Mouse (Mus musculus) stomach, postnatal 0 days (tissue): ENCODE results near the gene Sptan1. TPM values are rescaled to one million over a fixed set of nuclear protein-coding genes. Genes with fewer than 3 reads are reported as not detected.

Experiments used
- ATAC-seq: fragments of 200-750 bp; cut with Nextera tagmentation; 2 replicates; pipeline ENCODE4 v1.8.0; 2017; ENCODE audit not compliant: low FRiP score, low TSS enrichment
- DNase-seq: peaks from one replicate; pipeline ENCODE4 v3.0.0-alpha.2; 2016; ENCODE audit warnings: low spot score
- H3K27ac ChIP-seq: fragments of 300-500 bp; sonication (generic); replicated peaks from 2 replicates; pipeline ENCODE4 v1.5.1; 2014; ENCODE audit warnings: mild to moderate bottlenecking, control low read depth
- H3K27me3 ChIP-seq: fragments of 300-500 bp; sonication (generic); 2 replicates; pipeline ENCODE4 v1.6.1; 2014; ENCODE audit warnings: low read length; ENCODE audit not compliant: control insufficient read depth, insufficient read depth
- H3K36me3 ChIP-seq: fragments of 300-500 bp; sonication (generic); 2 replicates; pipeline ENCODE4 v1.6.1; 2014; ENCODE audit warnings: low read length, mixed read lengths; ENCODE audit not compliant: control insufficient read depth, insufficient read depth
- H3K4me1 ChIP-seq: fragments of 300-500 bp; sonication (generic); replicated peaks from 2 replicates; pipeline ENCODE4 v1.6.1; 2014; ENCODE audit warnings: antibody characterized with exemption; ENCODE audit not compliant: control insufficient read depth, insufficient read depth
- H3K4me2 ChIP-seq: fragments of 300-500 bp; sonication (generic); replicated peaks from 2 replicates; pipeline ENCODE4 v1.6.1; 2014; ENCODE audit warnings: low read depth, mild to moderate bottlenecking, control low read depth, moderate library complexity
- H3K4me3 ChIP-seq: fragments of 300-500 bp; sonication (generic); 2 replicates; pipeline ENCODE4 v1.5.1; 2014; ENCODE audit warnings: low read depth, low read length, control low read depth
- H3K9ac ChIP-seq: fragments of 300-500 bp; sonication (generic); 2 replicates; pipeline ENCODE4 v1.6.1; 2014; ENCODE audit warnings: mild to moderate bottlenecking, low read length, control low read depth, mixed read lengths
- H3K9me3 ChIP-seq: fragments of 300-500 bp; sonication (generic); 2 replicates; pipeline ENCODE4 v1.6.1; 2016; ENCODE audit warnings: low read length; ENCODE audit not compliant: control insufficient read depth
- CTCF ChIP-seq: IDR thresholded peaks from 2 replicates; pipeline ENCODE4 v1.5.1; 2016; ENCODE audit warnings: antibody characterized with exemption, low read depth, mild to moderate bottlenecking, moderate library complexity
- EP300 ChIP-seq: optimal IDR thresholded peaks from 2 replicates; pipeline ENCODE3; 2016; ENCODE audit warnings: antibody characterized with exemption
- WGBS: fragments of 180-500 bp; shearing (Covaris S2); extraction: QIAGEN DNeasy Blood & Tissue Kit; methylation state at CpG from one replicate; pipeline ENCODE4 v1.1.7; 2014; 5-methylcytosine and 5-hydroxymethylcytosine counted together
- microRNA-seq: library from miRNA; unstranded; fragments of <30 nt; microRNA quantifications from one replicate; pipeline ENCODE4, GENCODE M21; 2016
- polyA plus RNA-seq: library from polyadenylated mRNA; unstranded; fragments of >200 nt; fragmentation: Nextera tagmentation; extraction: Ambion mirVana; gene quantifications from 2 replicates; pipeline ENCODE4 v1.2.1, GENCODE M21; 2015

Gene Sptan1
- polyA plus RNA-seq, 1 experiment from 2014 or later = 44.2 TPM

DNA sequence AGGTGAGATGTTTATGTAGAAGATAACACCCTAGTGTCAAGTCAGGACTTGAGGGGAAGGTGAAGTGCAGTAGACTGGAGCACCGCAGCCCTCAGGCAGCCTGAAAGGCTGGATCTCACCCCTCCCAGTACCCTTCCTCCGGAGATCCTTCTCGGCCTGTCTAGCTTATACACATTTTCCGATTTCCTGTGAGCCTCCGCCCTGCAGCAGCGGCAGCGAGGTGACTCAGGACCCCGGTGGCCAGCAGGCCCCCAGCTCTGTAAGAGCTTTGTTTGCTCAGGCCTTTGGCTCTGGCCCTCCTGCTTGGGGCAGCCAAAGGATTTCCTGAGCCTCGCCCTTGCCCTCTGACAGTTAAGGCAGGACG lies 113.0 kb downstream of the Sptan1 start:
- Histone ChIP-seq H3K4me1 (peaks cover 4% of the 10 kb centered on the region; the same call in 1 of the 2 replicates), H3K9me3 (no peaks in the 10 kb centered on the region), H3K4me3 (no peak overlapping the region; the same call in 1 of the 2 replicates), H3K4me2 (peak overlapping the region; percentile 98), H3K36me3 (peaks cover 1% of the 10 kb centered on the region; the same call in 1 of the 2 replicates), H3K27me3 (no peaks in the 10 kb centered on the region), H3K27ac (peak overlapping the region; percentile 78), H3K9ac (peak overlapping the region; percentile 35)
- TF ChIP-seq CTCF = no peak
- TF ChIP-seq EP300 = no peak
- DNase-seq (no peak), ATAC-seq (no peak; the same call in 1 of the 2 replicates)
- 11% methylated on average over 10 of the region's 10 CpGs for WGBS

DNA sequence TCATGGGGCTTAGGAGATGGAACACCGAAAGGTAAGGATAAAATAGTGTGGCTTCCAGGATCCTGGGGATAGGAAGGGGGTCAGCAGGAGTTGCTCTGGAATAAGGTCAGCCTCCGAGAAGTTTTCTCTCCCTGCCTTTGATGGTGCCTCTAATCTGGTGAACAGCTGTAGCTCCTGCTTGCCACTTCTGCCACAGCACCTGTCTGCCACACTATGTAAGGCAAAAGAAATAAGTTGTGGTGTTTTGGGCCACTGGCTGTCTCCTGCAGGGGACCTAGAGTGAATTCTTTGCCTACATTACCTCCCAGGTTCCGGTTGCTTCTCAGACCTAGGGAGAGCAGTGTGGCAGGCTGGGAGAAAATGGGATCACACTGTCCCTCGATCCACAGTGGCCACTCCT lies 113.4 kb downstream of the Sptan1 start:
- ATAC-seq (no peak), DNase-seq (no peak)
- no peaks in the 10 kb centered on the region for H3K36me3 ChIP-seq
- H3K27me3 ChIP-seq = no peaks in the 10 kb centered on the region
- H3K4me1 ChIP-seq = peaks cover 4% of the 10 kb centered on the region; the same call in 1 of the 2 replicates
- no peaks in the 10 kb centered on the region for H3K9me3 ChIP-seq
- H3K9ac ChIP-seq = peak overlapping the region; percentile 35; the same call in 1 of the 2 replicates
- H3K4me3 ChIP-seq = no peak overlapping the region
- 73% methylated on average over 4 of the region's 4 CpGs for WGBS
- TF ChIP-seq CTCF (no peak), EP300 (no peak)
- peak overlapping the region; percentile 78 for H3K27ac ChIP-seq
- peak overlapping the region; percentile 98; the same call in 1 of the 2 replicates for H3K4me2 ChIP-seq

DNA sequence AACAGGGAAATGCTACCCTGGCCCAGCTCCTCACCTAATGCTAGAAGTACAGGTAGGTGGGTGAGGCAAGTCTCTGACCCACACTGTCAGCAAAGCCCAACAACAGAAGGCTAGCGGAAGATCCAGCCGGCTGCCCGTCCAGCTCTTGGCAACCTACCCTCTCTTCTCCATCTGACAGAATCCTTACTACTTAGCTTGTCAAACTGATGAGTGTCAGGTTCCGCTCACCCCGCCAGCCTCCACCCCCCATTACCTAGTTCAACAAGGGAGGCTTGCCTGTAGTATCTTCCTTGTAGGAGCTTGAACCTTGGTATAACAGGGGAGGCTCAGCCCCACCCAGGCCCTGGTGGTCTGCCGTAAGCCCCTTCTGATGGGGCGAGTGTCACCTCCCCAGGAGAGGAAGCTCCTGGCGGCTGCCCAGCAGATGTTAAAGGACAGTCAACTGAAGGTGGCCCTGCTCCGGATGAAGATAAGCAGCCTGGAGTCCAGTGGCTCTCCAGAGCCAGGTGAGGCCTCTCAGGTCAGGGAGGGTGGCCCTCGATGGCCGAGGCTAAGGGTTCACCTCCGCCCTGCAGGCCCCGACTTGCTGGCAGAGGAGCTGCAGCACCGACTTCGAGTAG lies 114.9 kb downstream of the Sptan1 start:
- TF ChIP-seq EP300 = no peak
- TF ChIP-seq CTCF = no peak
- 82% methylated on average over 15 of the region's 15 CpGs for WGBS
- ATAC-seq = no peak

More for the DNA sequence above, 114.9 kb downstream of the Sptan1 start:
- H3K9me3 ChIP-seq = no peaks in the 10 kb centered on the region
- no peak overlapping the region for H3K9ac ChIP-seq
- H3K4me2 ChIP-seq = no peak overlapping the region
- H3K27me3 ChIP-seq = no peaks in the 10 kb centered on the region
- DNase-seq = no peak
- no peak overlapping the region for H3K4me3 ChIP-seq
- H3K4me1 ChIP-seq = peaks cover 4% of the 10 kb centered on the region; the same call in 1 of the 2 replicates
- H3K36me3 ChIP-seq = no peaks in the 10 kb centered on the region
- no peak overlapping the region for H3K27ac ChIP-seq

Small RNA genes within 50 kb of the gene (microRNA-seq; reads per million reads assigned to microRNA genes)
- not detected for gene Mir6997

Other genes starting within 250 kb of the Sptan1 start
- gene Gm13420, start 213.9 kb upstream of the Sptan1 start, polyA plus RNA-seq = 5.8 and 6.1 TPM in 2 replicates
- 0.28 TPM in 1 of 2 replicates, not detected in the other for gene Gm13547, start 206.2 kb upstream of the Sptan1 start, polyA plus RNA-seq
- 18.7 and 20.4 TPM in 2 replicates for gene Coq4, start 178.1 kb upstream of the Sptan1 start, polyA plus RNA-seq
- 14.7 TPM in 2 replicates for gene Trub2, start 177.1 kb upstream of the Sptan1 start, polyA plus RNA-seq
- gene Slc27a4, start 162.9 kb upstream of the Sptan1 start, polyA plus RNA-seq = 34.0 and 36.4 TPM in 2 replicates
- 15.9 and 16.2 TPM in 2 replicates for gene Urm1, start 145.5 kb upstream of the Sptan1 start, polyA plus RNA-seq
- gene Cercam, start 96.4 kb upstream of the Sptan1 start, polyA plus RNA-seq = 17.7 and 18.7 TPM in 2 replicates
- 20.5 and 22.6 TPM in 2 replicates for gene Odf2, start 76.3 kb upstream of the Sptan1 start, polyA plus RNA-seq
- gene Gle1, start 30.1 kb upstream of the Sptan1 start, polyA plus RNA-seq = 22.7 and 24.1 TPM in 2 replicates
- 10.9 and 13.2 TPM in 2 replicates for gene Wdr34, start 83.3 kb downstream of the Sptan1 start, polyA plus RNA-seq
- gene Set, start 91.8 kb downstream of the Sptan1 start, polyA plus RNA-seq = 202 and 206 TPM in 2 replicates
- gene Pkn3, start 112.1 kb downstream of the Sptan1 start, polyA plus RNA-seq = 3.0 and 3.1 TPM in 2 replicates
- 27.7 and 27.8 TPM in 2 replicates for gene Zdhhc12, start 128.1 kb downstream of the Sptan1 start, polyA plus RNA-seq
- 2.9 and 3.1 TPM in 2 replicates for gene Zer1, start 159.0 kb downstream of the Sptan1 start, polyA plus RNA-seq
- 3.7 and 3.9 TPM in 2 replicates for gene Tbc1d13, start 168.2 kb downstream of the Sptan1 start, polyA plus RNA-seq
- gene Endog, start 205.9 kb downstream of the Sptan1 start, polyA plus RNA-seq = 35.3 and 41.2 TPM in 2 replicates
- gene Spout1, start 212.9 kb downstream of the Sptan1 start, polyA plus RNA-seq = 23.9 and 24.0 TPM in 2 replicates
- 81.2 and 89.3 TPM in 2 replicates for gene Kyat1, start 240.3 kb downstream of the Sptan1 start, polyA plus RNA-seq